Mouse (Mus musculus): ENCODE data around the gene Stra8. TPM values are rescaled to one million over a fixed set of nuclear protein-coding genes. Genes with fewer than 3 reads are reported as not detected.

Stra8 gene
- polyA plus RNA-seq, 1 experiment from 2014 or later: not detected

- Histone ChIP-seq H3K9me3 (ENCODE audit: control insufficient read depth, low read length) (no peaks in the 10 kb centered on the region), H3K9ac (ENCODE audit: low read depth, low read length) (no peak overlapping the region), H3K4me2 (ENCODE audit: low read length) (no peak overlapping the region), H3K36me3 (ENCODE audit: control insufficient read depth, insufficient read depth, low read length) (no peaks in the 10 kb centered on the region), H3K27ac (ENCODE audit: low read depth, low read length) (no peak overlapping the region), H3K27me3 (replicated peaks; ENCODE audit: control insufficient read depth, insufficient read depth, low read length) (no peaks in the 10 kb centered on the region), H3K4me1 (ENCODE audit: control insufficient read depth, insufficient read depth, low read depth, low read length) (no peaks in the 10 kb centered on the region), H3K4me3 (ENCODE audit: low read length) (no peak overlapping the region)
- no peak for ATAC-seq
- 88% methylated on average over 6 of the region's 6 CpGs for WGBS
These were observed 46.0 kb downstream of the Stra8 start for GRCm38 (mm10) chr6:34965819-34966539.

DNA sequence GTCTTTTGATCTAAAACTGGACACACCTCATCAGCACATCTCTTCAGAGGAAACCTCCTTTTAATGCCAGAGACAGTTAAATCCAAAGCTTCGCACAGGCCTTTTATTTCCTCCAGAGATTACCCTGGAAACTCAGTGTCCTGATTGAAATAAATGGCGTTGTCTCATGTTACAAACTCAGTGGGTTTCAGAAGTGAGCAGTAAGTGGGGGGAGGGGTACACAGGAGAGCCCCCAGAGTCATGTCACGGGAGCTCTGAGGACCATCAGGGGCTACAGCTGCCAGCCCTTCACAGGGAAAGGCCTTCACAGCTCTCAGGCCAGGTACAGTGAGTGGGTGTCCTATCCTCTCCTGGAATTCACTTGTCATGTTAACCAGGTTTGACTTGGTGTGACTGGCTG lies 51.2 kb downstream of the Stra8 start:
- 41% methylated on average over 3 of the region's 3 CpGs for WGBS
- no peak for ATAC-seq
- Histone ChIP-seq H3K4me2 (ENCODE audit: low read length) (no peak overlapping the region), H3K27ac (ENCODE audit: low read depth, low read length) (no peak overlapping the region), H3K27me3 (replicated peaks; ENCODE audit: control insufficient read depth, insufficient read depth, low read length) (no peaks in the 10 kb centered on the region), H3K4me1 (ENCODE audit: control insufficient read depth, insufficient read depth, low read depth, low read length) (no peaks in the 10 kb centered on the region), H3K9ac (ENCODE audit: low read depth, low read length) (no peak overlapping the region), H3K9me3 (ENCODE audit: control insufficient read depth, low read length) (no peaks in the 10 kb centered on the region), H3K4me3 (ENCODE audit: low read length) (no peak overlapping the region), H3K36me3 (ENCODE audit: control insufficient read depth, insufficient read depth, low read length) (no peaks in the 10 kb centered on the region)

DNA sequence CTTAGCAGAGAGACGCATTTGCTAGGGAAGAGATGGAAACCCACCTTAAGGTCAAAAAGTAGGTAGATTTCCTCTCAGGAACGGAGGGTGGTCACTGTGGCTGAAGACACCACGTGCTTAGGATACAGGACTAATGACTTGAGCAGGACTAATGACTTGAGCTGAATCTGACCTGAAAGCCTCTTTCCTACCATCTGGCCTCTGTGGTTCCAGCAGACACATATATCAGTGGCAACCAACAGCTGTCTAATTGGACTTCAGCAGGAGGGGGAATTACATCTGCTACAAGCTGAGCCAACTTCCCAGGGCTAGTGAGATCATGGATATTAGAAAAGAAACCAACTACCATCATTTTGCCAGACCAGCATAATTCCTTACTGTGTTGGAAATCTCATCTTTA lies 59.3 kb downstream of the Stra8 start:
- Histone ChIP-seq H3K9me3 (ENCODE audit: control insufficient read depth, low read length) (no peaks in the 10 kb centered on the region), H3K27ac (ENCODE audit: low read depth, low read length) (no peak overlapping the region), H3K27me3 (replicated peaks; ENCODE audit: control insufficient read depth, insufficient read depth, low read length) (no peaks in the 10 kb centered on the region), H3K9ac (ENCODE audit: low read depth, low read length) (no peak overlapping the region), H3K36me3 (ENCODE audit: control insufficient read depth, insufficient read depth, low read length) (no peaks in the 10 kb centered on the region), H3K4me2 (ENCODE audit: low read length) (no peak overlapping the region), H3K4me3 (ENCODE audit: low read length) (no peak overlapping the region), H3K4me1 (ENCODE audit: control insufficient read depth, insufficient read depth, low read depth, low read length) (no peaks in the 10 kb centered on the region)
- WGBS: 87% methylated on average over 3 of the region's 3 CpGs
- no peak for ATAC-seq

GRCm38 (mm10) chr6:34980661-34981060 lies 60.7 kb downstream of the Stra8 start:
- Histone ChIP-seq H3K27me3 (replicated peaks; ENCODE audit: control insufficient read depth, insufficient read depth, low read length) (no peaks in the 10 kb centered on the region), H3K4me3 (ENCODE audit: low read length) (no peak overlapping the region), H3K9ac (ENCODE audit: low read depth, low read length) (no peak overlapping the region), H3K4me1 (ENCODE audit: control insufficient read depth, insufficient read depth, low read depth, low read length) (no peaks in the 10 kb centered on the region), H3K27ac (ENCODE audit: low read depth, low read length) (no peak overlapping the region), H3K4me2 (ENCODE audit: low read length) (no peak overlapping the region), H3K36me3 (ENCODE audit: control insufficient read depth, insufficient read depth, low read length) (no peaks in the 10 kb centered on the region), H3K9me3 (ENCODE audit: control insufficient read depth, low read length) (no peaks in the 10 kb centered on the region)
- 62% methylated on average over 9 of the region's 9 CpGs for WGBS
- ATAC-seq: no peak

- no peak for ATAC-seq
- Histone ChIP-seq H3K9ac (ENCODE audit: low read depth, low read length) (no peak overlapping the region), H3K4me3 (ENCODE audit: low read length) (no peak overlapping the region), H3K9me3 (ENCODE audit: control insufficient read depth, low read length) (no peaks in the 10 kb centered on the region), H3K4me1 (ENCODE audit: control insufficient read depth, insufficient read depth, low read depth, low read length) (peaks cover 7% of the 10 kb centered on the region), H3K4me2 (ENCODE audit: low read length) (no peak overlapping the region), H3K36me3 (ENCODE audit: control insufficient read depth, insufficient read depth, low read length) (no peaks in the 10 kb centered on the region), H3K27me3 (replicated peaks; ENCODE audit: control insufficient read depth, insufficient read depth, low read length) (no peaks in the 10 kb centered on the region), H3K27ac (ENCODE audit: low read depth, low read length) (no peak overlapping the region)
- WGBS: 88% methylated on average over 12 of the region's 12 CpGs
These were observed 67.2 kb downstream of the Stra8 start for GRCm38 (mm10) chr6:34987085-34987645.

DNA sequence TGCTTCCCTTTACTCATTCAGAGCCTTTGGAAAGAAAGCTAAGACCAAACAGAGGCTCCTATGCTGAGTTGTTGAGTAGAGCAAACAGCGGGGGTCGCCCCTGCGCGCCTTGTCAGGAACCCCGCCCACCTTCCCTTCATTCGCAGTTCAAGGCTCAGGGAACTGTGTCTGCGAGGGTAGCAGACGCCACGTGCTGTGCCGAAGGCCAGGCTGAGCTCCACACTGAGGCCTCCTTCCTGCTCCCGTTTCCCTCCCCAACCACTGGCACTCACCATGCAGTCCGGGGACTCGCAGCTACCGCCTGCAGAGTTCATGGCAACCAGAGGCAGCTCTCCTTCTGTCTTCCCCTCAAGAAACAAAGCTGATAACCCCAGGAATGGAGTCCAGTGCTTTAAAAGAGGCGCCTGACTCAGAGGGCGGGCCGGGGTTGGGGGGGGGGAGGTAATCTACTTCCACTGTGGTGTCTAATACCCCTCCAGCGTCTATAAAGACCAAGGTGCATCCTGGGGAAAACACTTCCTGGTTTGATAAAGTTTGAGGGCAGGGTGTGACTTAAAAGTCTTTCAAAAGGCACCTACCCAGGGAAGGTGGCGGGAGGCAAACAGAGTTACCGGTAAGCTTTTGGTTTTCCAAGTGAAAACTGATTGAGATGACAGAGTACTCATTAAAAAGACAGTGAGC lies 68.3 kb downstream of the Stra8 start, which contains the start of gene Slc23a4:
Gene Slc23a4, minus strand, starts transcription at position 324 of the 681 bp plus-strand sequence.
- H3K4me2 ChIP-seq (ENCODE audit: low read length): peak within 1 kb of the TSS; percentile 18
- no peak within 1 kb of the TSS for H3K27ac ChIP-seq (ENCODE audit: low read depth, low read length)
- no peaks in the 10 kb centered on the region for H3K36me3 ChIP-seq (ENCODE audit: control insufficient read depth, insufficient read depth, low read length)
- no peak within 1 kb of the TSS for H3K4me3 ChIP-seq (ENCODE audit: low read length)
- peaks cover 7% of the 10 kb centered on the region for H3K4me1 ChIP-seq (ENCODE audit: control insufficient read depth, insufficient read depth, low read depth, low read length)
- H3K9me3 ChIP-seq (ENCODE audit: control insufficient read depth, low read length): no peaks in the 10 kb centered on the region
- peak; percentile 50; the same call in 1 of the 2 replicates for ATAC-seq
- H3K9ac ChIP-seq (ENCODE audit: low read depth, low read length): no peak within 1 kb of the TSS
- no peaks in the 10 kb centered on the region for H3K27me3 ChIP-seq (replicated peaks; ENCODE audit: control insufficient read depth, insufficient read depth, low read length)
- 9% methylated on average over 20 of the region's 20 CpGs for WGBS

Other genes starting within 250 kb of the Stra8 start
- gene Agbl3, start 139.7 kb upstream of the Stra8 start, polyA plus RNA-seq (2015; fragmentation: Nextera tagmentation; extraction: Ambion mirVana): 9.4 and 14.4 TPM in 2 replicates
- gene Tmem140, start 57.0 kb upstream of the Stra8 start, polyA plus RNA-seq (2015; fragmentation: Nextera tagmentation; extraction: Ambion mirVana): 1.1 and 1.7 TPM in 2 replicates
- 9.7 and 9.8 TPM in 2 replicates for gene Cyren, start 42.1 kb upstream of the Stra8 start, polyA plus RNA-seq (2015; fragmentation: Nextera tagmentation; extraction: Ambion mirVana)
- 13.9 and 14.8 TPM in 2 replicates for gene Wdr91, start 9.3 kb upstream of the Stra8 start, polyA plus RNA-seq (2015; fragmentation: Nextera tagmentation; extraction: Ambion mirVana)
- 0.78 and 0.92 TPM in 2 replicates for gene Slc23a4, start 68.2 kb downstream of the Stra8 start, polyA plus RNA-seq (2015; fragmentation: Nextera tagmentation; extraction: Ambion mirVana)
- 30.7 and 33.1 TPM in 2 replicates for gene Cnot4, start 213.6 kb downstream of the Stra8 start, polyA plus RNA-seq (2015; fragmentation: Nextera tagmentation; extraction: Ambion mirVana)

Measured in hindbrain, embryonic 16.5 days (tissue).